Mouse (Mus musculus) olfactory bulb, adult 2 months (tissue): Measurements from ENCODE around the gene Phgr1.

Experiments
- CTCF ChIP-seq: fragments of 200-500 bp; IDR thresholded peaks from 2 replicates; pipeline ENCODE4 v1.5.1; 2012; ENCODE audit warnings: low read depth, mild to moderate bottlenecking, low read length, moderate library complexity; ENCODE audit not compliant: insufficient read depth
- POLR2A ChIP-seq: fragments of 200-500 bp; IDR thresholded peaks from 2 replicates; pipeline ENCODE4 v1.6.1; 2012; ENCODE audit warnings: mild to moderate bottlenecking, low read depth, low read length, moderate library complexity; ENCODE audit not compliant: insufficient read depth

DNA sequence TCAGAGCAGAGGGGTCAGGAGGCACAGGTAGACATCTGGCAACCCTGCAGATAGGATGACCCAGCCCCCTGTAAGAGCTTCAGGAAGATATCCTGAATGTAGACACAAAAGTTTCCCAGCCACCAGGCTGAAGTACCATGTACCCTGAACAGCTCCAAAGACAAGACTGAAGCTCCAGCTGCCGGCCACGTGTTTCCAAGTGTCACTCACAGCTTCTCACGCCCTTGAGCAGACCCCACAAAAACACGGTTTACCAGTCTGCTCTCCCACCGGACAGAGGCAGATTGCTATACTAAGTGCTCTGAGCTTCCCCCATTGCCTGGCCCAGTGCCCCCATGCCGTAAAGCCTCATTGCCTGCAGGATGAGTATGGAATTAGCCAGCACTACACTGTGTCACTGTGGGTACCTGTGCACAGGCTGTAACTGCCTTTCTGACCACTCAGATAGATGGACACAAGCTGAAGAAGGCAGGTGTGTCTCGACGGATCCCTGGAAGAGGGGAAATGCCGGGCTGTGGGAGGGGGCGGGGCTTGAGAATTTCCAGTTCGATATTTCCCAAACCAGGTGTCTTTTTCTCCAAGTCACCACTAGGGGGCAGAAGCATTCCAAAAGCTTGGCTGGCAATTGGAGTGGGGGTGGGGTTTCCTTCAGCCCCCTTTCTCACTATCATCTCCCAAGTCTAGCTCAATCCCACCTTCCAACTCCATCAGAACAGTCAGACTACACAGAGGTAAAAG, 8.3 kb upstream of the Phgr1 start:
- TF ChIP-seq POLR2A (no peak), CTCF (peak; percentile 43; the same call in 1 of the 2 replicates)
